Mouse (Mus musculus): ENCODE results near the gene Olfr205. TPM values are rescaled to one million over a fixed set of nuclear protein-coding genes. Genes with fewer than 3 reads are reported as not detected.
"Not testable (repeated sequence)": the region's sequence is repeated elsewhere in the genome, so short reads cannot be mapped to it uniquely, and the experiment has no call there.

The Olfr205 gene
- polyA plus RNA-seq (2015; fragmentation: Nextera tagmentation; extraction: Ambion mirVana) = not detected in 2 replicates

- ATAC-seq (replicated peaks) = no peak
- Histone ChIP-seq H3K9ac (replicated peaks) (no peak within 1 kb of the TSS), H3K36me3 (no peaks in the 10 kb centered on the region), H3K4me1 (no peaks in the 10 kb centered on the region), H3K27ac (replicated peaks) (no peak within 1 kb of the TSS), H3K4me3 (no peak within 1 kb of the TSS), H3K4me2 (replicated peaks) (no peak within 1 kb of the TSS), H3K9me3 (no peaks in the 10 kb centered on the region), H3K27me3 (no peaks in the 10 kb centered on the region)
These were observed at the start of gene Olfr205 for GRCm38 (mm10) chr16:59331038-59331437. TSS of gene Olfr205 (minus strand) at chr16:59331138.

GRCm38 (mm10) chr16:59363893-59364292 lies 33.0 kb upstream of the Olfr205 start, which contains the start of gene Olfr209:
TSS of gene Olfr209 (minus strand) at chr16:59363993.
- no peaks in the 10 kb centered on the region for H3K36me3 ChIP-seq
- no peaks in the 10 kb centered on the region for H3K9me3 ChIP-seq
- H3K4me1 ChIP-seq = no peaks in the 10 kb centered on the region
- 83% methylated on average over 2 of the region's 2 CpGs for WGBS
- no peaks in the 10 kb centered on the region for H3K27me3 ChIP-seq
- H3K4me3 ChIP-seq = no peak within 1 kb of the TSS
- no peak for ATAC-seq (replicated peaks)
- no peak within 1 kb of the TSS for H3K9ac ChIP-seq (replicated peaks)
- no peak within 1 kb of the TSS for H3K27ac ChIP-seq (replicated peaks)
- H3K4me2 ChIP-seq (replicated peaks) = no peak within 1 kb of the TSS

DNA sequence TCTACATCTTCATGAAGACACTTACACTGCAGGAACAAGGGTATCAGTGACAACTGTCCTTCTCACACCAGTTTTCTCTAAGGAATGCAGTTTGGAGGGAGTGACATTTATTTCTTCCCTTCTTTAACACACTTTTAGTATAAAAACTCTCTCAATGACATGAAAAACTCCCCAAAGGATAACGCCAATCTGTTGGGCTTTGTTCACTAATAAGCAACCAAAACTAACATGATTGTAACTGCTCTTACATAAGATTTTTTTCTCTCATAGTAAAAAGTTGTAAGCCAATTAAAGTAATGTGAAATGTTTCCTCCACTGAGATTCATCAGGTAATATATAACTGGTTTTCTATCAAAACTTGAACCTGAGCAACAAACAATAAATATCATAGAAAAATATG lies 18.2 kb upstream of the Olfr205 start, which contains the start of gene Olfr206:
Gene Olfr206 (minus strand): TSS at position 101 of the 400 bp plus-strand sequence.
- Histone ChIP-seq H3K36me3 (no peaks in the 10 kb centered on the region), H3K27ac (replicated peaks) (no peak within 1 kb of the TSS), H3K4me1 (no peaks in the 10 kb centered on the region), H3K4me2 (replicated peaks) (no peak within 1 kb of the TSS), H3K9ac (replicated peaks) (no peak within 1 kb of the TSS), H3K27me3 (no peaks in the 10 kb centered on the region), H3K4me3 (no peak within 1 kb of the TSS), H3K9me3 (no peaks in the 10 kb centered on the region)
- WGBS = 82% methylated on average over 1 of the region's 1 CpGs
- no peak for ATAC-seq (replicated peaks)

- not testable (repeated sequence) for H3K9ac ChIP-seq (replicated peaks); H3K27me3 ChIP-seq; ATAC-seq (replicated peaks); H3K27ac ChIP-seq (replicated peaks); H3K4me2 ChIP-seq (replicated peaks); H3K4me3 ChIP-seq; H3K4me1 ChIP-seq; H3K36me3 ChIP-seq; H3K9me3 ChIP-seq
- WGBS = 56% methylated on average over 1 of the region's 1 CpGs
These were observed 7.7 kb downstream of the Olfr205 start for GRCm38 (mm10) chr16:59323262-59323661.

DNA sequence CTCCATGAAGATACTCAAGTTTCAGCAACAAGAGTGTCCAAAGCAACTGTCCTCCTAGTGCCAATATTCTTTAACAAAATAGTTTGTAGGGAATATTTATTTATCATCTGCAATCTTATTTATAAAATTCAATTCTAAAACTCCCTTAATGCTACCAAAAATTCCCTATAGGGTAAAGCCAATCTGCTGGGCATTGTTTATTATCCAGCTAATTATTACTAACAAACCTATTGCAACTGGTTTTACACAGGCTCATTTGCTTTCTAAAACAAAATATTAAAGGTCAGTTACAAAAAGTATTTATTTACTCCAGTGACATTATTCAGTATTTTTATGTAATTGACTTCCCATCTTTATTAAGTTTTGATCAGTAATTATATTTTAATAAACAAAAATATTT lies 12.8 kb downstream of the Olfr205 start, which contains the start of gene Olfr204:
Gene Olfr204 (minus strand): TSS at position 101 of the 400 bp plus-strand sequence.
- Histone ChIP-seq H3K4me1 (no peaks in the 10 kb centered on the region), H3K36me3 (no peaks in the 10 kb centered on the region), H3K4me3 (no peak within 1 kb of the TSS), H3K4me2 (replicated peaks) (no peak within 1 kb of the TSS), H3K9ac (replicated peaks) (no peak within 1 kb of the TSS), H3K9me3 (no peaks in the 10 kb centered on the region), H3K27me3 (no peaks in the 10 kb centered on the region), H3K27ac (replicated peaks) (no peak within 1 kb of the TSS)
- ATAC-seq (replicated peaks) = no peak

DNA sequence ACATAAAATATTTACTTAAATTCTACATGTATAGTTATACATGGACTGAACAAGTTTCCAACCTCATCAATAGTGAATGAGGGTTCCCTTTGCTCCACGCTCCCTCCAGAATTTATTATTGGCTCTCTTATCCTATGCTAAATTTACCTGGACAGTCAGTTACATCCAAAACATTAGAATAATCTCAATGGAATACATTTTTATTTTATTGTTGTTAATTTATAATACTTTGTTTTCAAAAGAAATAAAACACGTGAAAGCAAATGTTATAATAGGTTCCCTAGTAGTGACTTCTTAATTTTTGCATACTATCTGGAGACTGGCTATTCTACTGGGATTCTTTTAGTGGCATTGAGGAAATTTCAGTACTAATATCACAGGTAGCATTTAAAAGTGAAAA lies 32.4 kb downstream of the Olfr205 start, which contains the start of gene Olfr203:
Gene Olfr203 (plus strand): TSS at position 301 of the 400 bp plus-strand sequence.
- Histone ChIP-seq H3K4me1 (no peaks in the 10 kb centered on the region), H3K9ac (replicated peaks) (no peak within 1 kb of the TSS), H3K4me2 (replicated peaks) (no peak within 1 kb of the TSS), H3K4me3 (no peak within 1 kb of the TSS), H3K36me3 (no peaks in the 10 kb centered on the region), H3K27me3 (no peaks in the 10 kb centered on the region), H3K27ac (replicated peaks) (no peak within 1 kb of the TSS), H3K9me3 (no peaks in the 10 kb centered on the region)
- 89% methylated on average over 2 of the region's 2 CpGs for WGBS
- ATAC-seq (replicated peaks) = no peak

DNA sequence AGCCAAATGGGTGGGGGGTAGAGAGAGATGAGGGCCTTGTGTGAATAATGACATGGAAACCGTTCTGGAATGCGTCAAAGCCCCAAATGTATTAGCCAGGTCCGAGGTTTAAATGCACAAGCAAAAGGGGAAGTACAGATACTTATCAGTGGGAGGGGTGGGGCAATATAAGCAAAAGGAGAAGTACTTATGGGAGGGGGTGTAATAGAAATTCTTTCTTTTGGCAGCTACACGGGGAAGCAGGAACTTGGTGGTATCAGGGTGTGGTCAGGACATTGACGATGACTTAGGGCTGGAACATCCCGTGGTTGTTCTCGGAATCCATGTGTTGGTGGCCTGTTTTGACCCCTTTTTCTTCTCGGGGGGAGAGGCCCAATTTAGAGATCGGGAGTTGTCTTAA lies 43.4 kb downstream of the Olfr205 start:
- not testable (repeated sequence) for H3K4me2 ChIP-seq (replicated peaks); H3K36me3 ChIP-seq; H3K27ac ChIP-seq (replicated peaks); H3K9me3 ChIP-seq; H3K4me3 ChIP-seq; H3K27me3 ChIP-seq; ATAC-seq (replicated peaks); H3K4me1 ChIP-seq; H3K9ac ChIP-seq (replicated peaks)
- 87% methylated on average over 9 of the region's 9 CpGs for WGBS

DNA sequence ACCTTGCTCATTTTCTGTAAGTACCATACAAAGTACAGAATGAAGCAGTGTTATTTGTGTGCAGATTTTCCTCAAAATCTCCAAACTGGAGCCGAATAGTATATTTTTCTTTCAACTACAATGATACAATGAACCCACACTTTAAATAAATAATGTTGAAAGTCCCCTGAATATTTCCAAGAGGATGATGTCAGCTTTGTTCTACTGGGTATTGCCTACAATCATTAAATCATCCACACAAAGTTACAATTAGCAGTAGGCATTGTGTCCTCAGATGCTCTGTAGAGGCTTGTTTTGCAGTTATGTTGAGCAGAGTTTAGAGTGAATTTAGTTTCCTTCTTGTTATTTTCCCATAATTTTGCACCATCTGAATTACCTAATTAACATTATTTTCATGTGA lies 44.2 kb downstream of the Olfr205 start, which contains the start of gene Olfr202:
Gene Olfr202 (minus strand): TSS at position 101 of the 400 bp plus-strand sequence.
- no peak for ATAC-seq (replicated peaks)
- WGBS = 88% methylated on average over 1 of the region's 1 CpGs
- Histone ChIP-seq H3K36me3 (no peaks in the 10 kb centered on the region), H3K27me3 (no peaks in the 10 kb centered on the region), H3K9ac (replicated peaks) (no peak within 1 kb of the TSS), H3K4me1 (no peaks in the 10 kb centered on the region), H3K4me3 (no peak within 1 kb of the TSS), H3K9me3 (no peaks in the 10 kb centered on the region), H3K27ac (replicated peaks) (no peak within 1 kb of the TSS), H3K4me2 (replicated peaks) (no peak within 1 kb of the TSS)

GRCm38 (mm10) chr16:59283476-59283875 lies 47.5 kb downstream of the Olfr205 start:
- Histone ChIP-seq H3K9ac (replicated peaks) (no peak overlapping the region), H3K4me2 (replicated peaks) (no peak overlapping the region), H3K27ac (replicated peaks) (no peak overlapping the region), H3K4me1 (no peaks in the 10 kb centered on the region), H3K36me3 (no peaks in the 10 kb centered on the region), H3K27me3 (no peaks in the 10 kb centered on the region), H3K9me3 (no peaks in the 10 kb centered on the region), H3K4me3 (no peak overlapping the region)
- no peak for ATAC-seq (replicated peaks)
- WGBS = 73% methylated on average over 1 of the region's 1 CpGs

DNA sequence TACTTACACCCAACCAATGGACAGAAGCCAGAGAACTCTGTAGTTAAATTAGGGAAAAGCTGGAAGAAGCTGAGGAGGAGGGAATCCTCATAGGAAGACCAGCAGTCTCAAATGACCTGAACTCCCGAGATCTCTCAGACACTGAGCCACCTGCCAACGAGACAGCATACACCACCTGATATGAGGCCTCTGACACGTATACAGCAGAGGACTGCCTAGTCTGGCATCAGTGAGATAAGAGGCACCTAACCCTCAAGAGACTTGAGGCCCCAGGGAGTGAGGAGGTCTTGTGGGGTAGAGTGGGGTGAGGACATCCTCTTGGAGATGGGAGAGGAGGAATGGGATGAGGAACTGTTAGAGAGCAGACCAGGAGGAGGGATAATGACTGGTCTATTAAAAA lies 50.4 kb downstream of the Olfr205 start:
- no peaks in the 10 kb centered on the region for H3K27me3 ChIP-seq
- H3K9me3 ChIP-seq = no peaks in the 10 kb centered on the region
- 73% methylated on average over 3 of the region's 3 CpGs for WGBS
- no peak overlapping the region for H3K9ac ChIP-seq (replicated peaks)
- no peak overlapping the region for H3K4me3 ChIP-seq
- ATAC-seq (replicated peaks) = no peak
- H3K4me1 ChIP-seq = no peaks in the 10 kb centered on the region
- no peak overlapping the region for H3K4me2 ChIP-seq (replicated peaks)
- no peak overlapping the region for H3K27ac ChIP-seq (replicated peaks)
- no peaks in the 10 kb centered on the region for H3K36me3 ChIP-seq

Other genes starting within 250 kb of the Olfr205 start
- gene Olfr191, start 241.3 kb downstream of the Olfr205 start, polyA plus RNA-seq (2015; fragmentation: Nextera tagmentation; extraction: Ambion mirVana) = not detected in 2 replicates
- gene Olfr193, start 219.3 kb downstream of the Olfr205 start, polyA plus RNA-seq (2015; fragmentation: Nextera tagmentation; extraction: Ambion mirVana) = not detected in 2 replicates
- not detected in 2 replicates for gene Olfr194, start 210.1 kb downstream of the Olfr205 start, polyA plus RNA-seq (2015; fragmentation: Nextera tagmentation; extraction: Ambion mirVana)
- gene Olfr195, start 184.1 kb downstream of the Olfr205 start, polyA plus RNA-seq (2015; fragmentation: Nextera tagmentation; extraction: Ambion mirVana) = not detected in 2 replicates
- gene Olfr196, start 160.7 kb downstream of the Olfr205 start, polyA plus RNA-seq (2015; fragmentation: Nextera tagmentation; extraction: Ambion mirVana) = not detected in 2 replicates
- gene Olfr198, start 127.6 kb downstream of the Olfr205 start, polyA plus RNA-seq (2015; fragmentation: Nextera tagmentation; extraction: Ambion mirVana) = not detected in 2 replicates
- gene Olfr199, start 111.4 kb downstream of the Olfr205 start, polyA plus RNA-seq (2015; fragmentation: Nextera tagmentation; extraction: Ambion mirVana) = not detected in 2 replicates
- not detected in 2 replicates for gene Olfr201, start 58.5 kb downstream of the Olfr205 start, polyA plus RNA-seq (2015; fragmentation: Nextera tagmentation; extraction: Ambion mirVana)
- gene Olfr202, start 44.3 kb downstream of the Olfr205 start, polyA plus RNA-seq (2015; fragmentation: Nextera tagmentation; extraction: Ambion mirVana) = not detected in 2 replicates
- not detected in 2 replicates for gene Olfr203, start 32.3 kb downstream of the Olfr205 start, polyA plus RNA-seq (2015; fragmentation: Nextera tagmentation; extraction: Ambion mirVana)
- not detected in 2 replicates for gene Olfr204, start 12.9 kb downstream of the Olfr205 start, polyA plus RNA-seq (2015; fragmentation: Nextera tagmentation; extraction: Ambion mirVana)
- gene Olfr206, start 18.1 kb upstream of the Olfr205 start, polyA plus RNA-seq (2015; fragmentation: Nextera tagmentation; extraction: Ambion mirVana) = not detected in 2 replicates
- not detected in 2 replicates for gene Olfr209, start 32.9 kb upstream of the Olfr205 start, polyA plus RNA-seq (2015; fragmentation: Nextera tagmentation; extraction: Ambion mirVana)
- gene Gabrr3, start 76.2 kb upstream of the Olfr205 start, polyA plus RNA-seq (2015; fragmentation: Nextera tagmentation; extraction: Ambion mirVana) = 0.06 TPM in 1 of 2 replicates, not detected in the other
- 13.2 and 13.3 TPM in 2 replicates for gene Riox2, start 140.6 kb upstream of the Olfr205 start, polyA plus RNA-seq (2015; fragmentation: Nextera tagmentation; extraction: Ambion mirVana)

Measured in forebrain, embryonic 15.5 days (tissue).